Mouse (Mus musculus): ENCODE data around the gene A030003K21Rik. TPM values are rescaled to one million over a fixed set of nuclear protein-coding genes. Genes with fewer than 3 reads are reported as not detected.
A peak's percentile ranks its signal among the peaks of the same experiment; 100 is the strongest.
"Not testable (repeated sequence)": the region's sequence is repeated elsewhere in the genome, so short reads cannot be mapped to it uniquely, and the experiment has no call there.

The A030003K21Rik gene
- total and polyA plus RNA-seq, 2 experiments: not detected

GRCm38 (mm10) chr1:82966413-82966812, 23.2 kb upstream of the A030003K21Rik start:
- no peak for DNase-seq (ENCODE audit: extremely low read depth, low read depth, low spot score)
- Histone ChIP-seq H3K36me3 (ENCODE audit: control insufficient read depth, insufficient read depth, low read length) (no peaks in the 10 kb centered on the region), H3K79me2 (ENCODE audit: control insufficient read depth, insufficient read depth, low read length) (no peaks in the 10 kb centered on the region), H3K4me1 (ENCODE audit: control insufficient read depth, insufficient read depth, low read length) (no peaks in the 10 kb centered on the region), H3K27ac (replicated peaks; ENCODE audit: insufficient read depth, low read depth, low read length) (no peak overlapping the region), H3K27me3 (ENCODE audit: control insufficient read depth, insufficient read depth, low read length) (no peaks in the 10 kb centered on the region), H3K9ac (ENCODE audit: low read depth, low read length) (no peak overlapping the region), H3K4me3 (ENCODE audit: insufficient read depth, low read depth, low read length) (no peak overlapping the region)
- WGBS: 65% methylated on average over 3 of the region's 3 CpGs
- TF ChIP-seq POLR2A (IDR thresholded peaks at IDR 0.05; ENCODE audit: extremely low read depth, insufficient read depth, low read length) (no peak), CTCF (IDR thresholded peaks at IDR 0.05; ENCODE audit: low read depth, low read length) (no peak)

GRCm38 (mm10) chr1:82959870-82960385, 16.7 kb upstream of the A030003K21Rik start, which contains the start of gene Gm47955:
Gene Gm47955, plus strand, starts transcription at chr1:82960286.
- TF ChIP-seq CTCF (IDR thresholded peaks at IDR 0.05; ENCODE audit: low read depth, low read length) (no peak), POLR2A (IDR thresholded peaks at IDR 0.05; ENCODE audit: extremely low read depth, insufficient read depth, low read length) (no peak)
- DNase-seq (ENCODE audit: extremely low read depth, low read depth, low spot score): peak; percentile 11
- Histone ChIP-seq H3K36me3 (ENCODE audit: control insufficient read depth, insufficient read depth, low read length) (no peaks in the 10 kb centered on the region), H3K27me3 (ENCODE audit: control insufficient read depth, insufficient read depth, low read length) (no peaks in the 10 kb centered on the region), H3K79me2 (ENCODE audit: control insufficient read depth, insufficient read depth, low read length) (no peaks in the 10 kb centered on the region), H3K9ac (ENCODE audit: low read depth, low read length) (no peak within 1 kb of the TSS), H3K4me1 (ENCODE audit: control insufficient read depth, insufficient read depth, low read length) (no peaks in the 10 kb centered on the region), H3K27ac (replicated peaks; ENCODE audit: insufficient read depth, low read depth, low read length) (no peak within 1 kb of the TSS), H3K4me3 (ENCODE audit: insufficient read depth, low read depth, low read length) (no peak within 1 kb of the TSS)
- 86% methylated on average over 11 of the region's 11 CpGs for WGBS

GRCm38 (mm10) chr1:82955913-82956312, 12.7 kb upstream of the A030003K21Rik start, which contains the start of gene Gm7544:
Gene Gm7544, minus strand, starts transcription at chr1:82956013.
- H3K27me3 ChIP-seq (ENCODE audit: control insufficient read depth, insufficient read depth, low read length); H3K27ac ChIP-seq (replicated peaks; ENCODE audit: insufficient read depth, low read depth, low read length); H3K79me2 ChIP-seq (ENCODE audit: control insufficient read depth, insufficient read depth, low read length); DNase-seq (ENCODE audit: extremely low read depth, low read depth, low spot score); H3K36me3 ChIP-seq (ENCODE audit: control insufficient read depth, insufficient read depth, low read length); H3K9ac ChIP-seq (ENCODE audit: low read depth, low read length); H3K4me1 ChIP-seq (ENCODE audit: control insufficient read depth, insufficient read depth, low read length); H3K4me3 ChIP-seq (ENCODE audit: insufficient read depth, low read depth, low read length): not testable (repeated sequence)

GRCm38 (mm10) chr1:82948601-82949000, 5.4 kb upstream of the A030003K21Rik start:
- Histone ChIP-seq H3K4me1 (ENCODE audit: control insufficient read depth, insufficient read depth, low read length) (no peaks in the 10 kb centered on the region), H3K9ac (ENCODE audit: low read depth, low read length) (no peak overlapping the region), H3K27ac (replicated peaks; ENCODE audit: insufficient read depth, low read depth, low read length) (no peak overlapping the region), H3K36me3 (ENCODE audit: control insufficient read depth, insufficient read depth, low read length) (no peaks in the 10 kb centered on the region), H3K79me2 (ENCODE audit: control insufficient read depth, insufficient read depth, low read length) (no peaks in the 10 kb centered on the region), H3K27me3 (ENCODE audit: control insufficient read depth, insufficient read depth, low read length) (no peaks in the 10 kb centered on the region), H3K4me3 (ENCODE audit: insufficient read depth, low read depth, low read length) (no peak overlapping the region)
- no peak for TF ChIP-seq POLR2A (IDR thresholded peaks at IDR 0.05; ENCODE audit: extremely low read depth, insufficient read depth, low read length)
- no peak for DNase-seq (ENCODE audit: extremely low read depth, low read depth, low spot score)
- 87% methylated on average over 2 of the region's 2 CpGs for WGBS

GRCm38 (mm10) chr1:82946029-82946428, 2.8 kb upstream of the A030003K21Rik start:
- not testable (repeated sequence) for H3K79me2 ChIP-seq (ENCODE audit: control insufficient read depth, insufficient read depth, low read length); H3K36me3 ChIP-seq (ENCODE audit: control insufficient read depth, insufficient read depth, low read length); H3K4me3 ChIP-seq (ENCODE audit: insufficient read depth, low read depth, low read length); H3K9ac ChIP-seq (ENCODE audit: low read depth, low read length); DNase-seq (ENCODE audit: extremely low read depth, low read depth, low spot score); H3K27me3 ChIP-seq (ENCODE audit: control insufficient read depth, insufficient read depth, low read length); H3K4me1 ChIP-seq (ENCODE audit: control insufficient read depth, insufficient read depth, low read length); H3K27ac ChIP-seq (replicated peaks; ENCODE audit: insufficient read depth, low read depth, low read length)
- 100% methylated on average over 2 of the region's 2 CpGs for WGBS

GRCm38 (mm10) chr1:82942505-82942904, 683 bp downstream of the A030003K21Rik start:
- not testable (repeated sequence) for H3K27me3 ChIP-seq (ENCODE audit: control insufficient read depth, insufficient read depth, low read length); H3K4me1 ChIP-seq (ENCODE audit: control insufficient read depth, insufficient read depth, low read length); H3K79me2 ChIP-seq (ENCODE audit: control insufficient read depth, insufficient read depth, low read length); H3K9ac ChIP-seq (ENCODE audit: low read depth, low read length); H3K27ac ChIP-seq (replicated peaks; ENCODE audit: insufficient read depth, low read depth, low read length); H3K4me3 ChIP-seq (ENCODE audit: insufficient read depth, low read depth, low read length); DNase-seq (ENCODE audit: extremely low read depth, low read depth, low spot score); H3K36me3 ChIP-seq (ENCODE audit: control insufficient read depth, insufficient read depth, low read length)
- WGBS: 94% methylated on average over 2 of the region's 2 CpGs

All from liver, adult 2 months (tissue).